Mouse (Mus musculus) T-helper 17 cell (primary cell): ENCODE results near the gene Khdc4.

Experiments used
- in situ Hi-C, 2 experiments: fragments of 300-600 bp; cut with MboI, MseI; formaldehyde crosslinking; loops; 1 replicate in 1 of 2; 2 replicates in 1 of 2; pipeline ENCODE4 v1.15.1; 2025; ENCODE audit warnings: high pct_unique_total_duplicates in 2 of 2

Gene Khdc4

GRCm38 (mm10) chr3:88716399-88717197, 31.0 kb downstream of the Khdc4 start, which contains the start of gene Rit1:
TSS of gene Rit1 (plus strand) at chr3:88716838.
- in situ Hi-C loops, result no loop called here

- in situ Hi-C loops, result no loop called here
Measured at GRCm38 (mm10) chr3:88717198-88717798, 31.7 kb downstream of the Khdc4 start.

GRCm38 (mm10) chr3:88717831-88718230, 32.2 kb downstream of the Khdc4 start:
- in situ Hi-C loops, result no loop called here

- in situ Hi-C loops, result no loop called here
Measured at GRCm38 (mm10) chr3:88719098-88719497, 33.5 kb downstream of the Khdc4 start.

- in situ Hi-C loops, result no loop called here
Measured at GRCm38 (mm10) chr3:88736556-88736955, 51.0 kb downstream of the Khdc4 start.

- in situ Hi-C loops, result no loop called here
Measured at GRCm38 (mm10) chr3:88738641-88739040, 53.0 kb downstream of the Khdc4 start.

GRCm38 (mm10) chr3:88740147-88740546, 54.5 kb downstream of the Khdc4 start:
- in situ Hi-C loops, result loop anchor here in 1 of 2 experiments (10.0 kb wide), 1 partner anchor 145 kb away; no protein-coding TSS in a partner anchor

GRCm38 (mm10) chr3:88745534-88745933, 59.9 kb downstream of the Khdc4 start:
- in situ Hi-C loops, result loop anchor here (5.0 to 10.0 kb wide), 3 partner anchors 68 to 151 kb away; no protein-coding TSS in a partner anchor

GRCm38 (mm10) chr3:88746139-88746870, 60.7 kb downstream of the Khdc4 start:
- in situ Hi-C loops, result loop anchor here (5.0 to 10.0 kb wide), 3 partner anchors 69 to 152 kb away; no protein-coding TSS in a partner anchor

- in situ Hi-C loops, result loop anchor here (5.0 to 10.0 kb wide), 3 partner anchors 70 to 152 kb away; no protein-coding TSS in a partner anchor
Measured at GRCm38 (mm10) chr3:88746871-88747231, 61.2 kb downstream of the Khdc4 start.

GRCm38 (mm10) chr3:88754283-88754682, 68.7 kb downstream of the Khdc4 start:
- in situ Hi-C loops, result no loop called here

- in situ Hi-C loops, result no loop called here
Measured at GRCm38 (mm10) chr3:88755541-88755940, 69.9 kb downstream of the Khdc4 start.

GRCm38 (mm10) chr3:88756276-88756675, 70.7 kb downstream of the Khdc4 start:
- in situ Hi-C loops, result no loop called here

GRCm38 (mm10) chr3:88758045-88758500, 72.5 kb downstream of the Khdc4 start:
- in situ Hi-C loops, result no loop called here

GRCm38 (mm10) chr3:88761619-88762018, 76.0 kb downstream of the Khdc4 start:
- in situ Hi-C loops, result no loop called here

GRCm38 (mm10) chr3:88762401-88762831, 76.8 kb downstream of the Khdc4 start:
- in situ Hi-C loops, result no loop called here
